In genomic region chr17:83613907-83614306, GRCm38 (mm10) we compare ENCODE assay signal across 16 mouse cellular contexts. TPM values are rescaled to one million over a fixed set of nuclear protein-coding genes. Genes with fewer than 3 reads are reported as not detected.
DNase-seq lines count a peak whose midpoint lies in the region; ATAC-seq and TF ChIP-seq lines count a peak whose summit lies in the region.
"Had no signal": no experiment of that assay in that cellular context is flagged by ENCODE, and none has a peak within 500 bp of the region (broad histone marks: within the 10 kb centered on the region; RNA-seq: fewer than 3 reads in every experiment).

No protein-coding gene starts in this region.

- no peak for TF ChIP-seq CTCF in lung, embryonic 14.5 days (IDR thresholded peaks at IDR 0.05; ENCODE audit: low read depth)

- H3K9me3 ChIP-seq in heart, embryonic 14.5 days (ENCODE audit: control insufficient read depth, low read length): no peaks in the 10 kb centered on the region
- peaks cover 4% of the 10 kb centered on the region; the same call in 1 of the 2 replicates for H3K9me3 ChIP-seq in lung, embryonic 14.5 days (ENCODE audit: low read depth, low read length)
- H3K9me3 ChIP-seq in limb, embryonic 10.5 days (replicated peaks): no peaks in the 10 kb centered on the region
- H3K9me3 ChIP-seq in neural tube, embryonic 13.5 days: no peaks in the 10 kb centered on the region

- peak overlapping the region; percentile 12 to 23; a peak in 3 of 4 replicates for H3K4me3 ChIP-seq in heart, embryonic 14.5 days (ENCODE audit: control insufficient read depth in 1 of 2, insufficient read depth in 1 of 2, low read depth in 1 of 2, low read length in 2 of 2)
- no peak overlapping the region for H3K4me3 ChIP-seq in lung, embryonic 14.5 days (ENCODE audit: low read depth, low read length)
- 0 out of 2 replicates have a peak overlapping the region, but pooled peaks have one; percentile 13 for H3K4me3 ChIP-seq in limb, embryonic 10.5 days
- H3K4me3 ChIP-seq in neural tube, embryonic 13.5 days: peak overlapping the region; percentile 20; the same call in 1 of the 2 replicates
- H3K4me3 ChIP-seq: erythroblast, embryonic 14.5 days; layer of hippocampus, adult 2 months had no signal

- no peaks in the 10 kb centered on the region for H3K36me3 ChIP-seq in heart, embryonic 14.5 days (ENCODE audit: control insufficient read depth, insufficient read depth, low read length)
- no peaks in the 10 kb centered on the region for H3K36me3 ChIP-seq in lung, embryonic 14.5 days (ENCODE audit: insufficient read depth)
- H3K36me3 ChIP-seq in limb, embryonic 10.5 days: no peaks in the 10 kb centered on the region
- no peaks in the 10 kb centered on the region for H3K36me3 ChIP-seq in neural tube, embryonic 13.5 days

- WGBS in heart, embryonic 14.5 days: 18% methylated on average over 11 of the region's 11 CpGs
- WGBS in lung, embryonic 14.5 days: 28% methylated on average over 11 of the region's 11 CpGs
- 26% methylated on average over 11 of the region's 11 CpGs for WGBS in limb, embryonic 10.5 days
- 32% methylated on average over 11 of the region's 11 CpGs for WGBS in neural tube, embryonic 13.5 days

- H3K9ac ChIP-seq in heart, embryonic 14.5 days (ENCODE audit: low read length): 0 out of 2 replicates have a peak overlapping the region, but pooled peaks have one; percentile 12
- H3K9ac ChIP-seq in lung, embryonic 14.5 days: no peak overlapping the region
- H3K9ac ChIP-seq in neural tube, embryonic 13.5 days: peak overlapping the region; percentile 44

- no peak for ATAC-seq in heart, embryonic 14.5 days (ENCODE audit: insufficient number of reproducible peaks, insufficient read depth, low FRiP score, low read depth)
- no peak for ATAC-seq in lung, embryonic 14.5 days (ENCODE audit: insufficient read depth)
- ATAC-seq in neural tube, embryonic 13.5 days (ENCODE audit: low read depth): peak; percentile 53; the same call in 1 of the 2 replicates
- ATAC-seq: CD4-positive, CD25-positive, alpha-beta regulatory T cell, adult 4 months; inflammation-experienced regulatory T-cells, adult 6 months; Patski had no signal

- H3K4me2 ChIP-seq in heart, embryonic 14.5 days (ENCODE audit: low read length): peak overlapping the region; percentile 62
- H3K4me2 ChIP-seq in lung, embryonic 14.5 days: peak overlapping the region; percentile 29; the same call in 1 of the 2 replicates
- peak overlapping the region; percentile 43 for H3K4me2 ChIP-seq in neural tube, embryonic 13.5 days

- intact Hi-C loops in left cerebral cortex, postnatal 10 days (cut with DNase I): no loop called here

- no peak for DNase-seq in heart, adult 9 months (ENCODE audit: low spot score in 2 of 2)
- DNase-seq in lung, embryonic 14.5 days: no peak
- DNase-seq in lung, postnatal 14 days: no peak
- no peak for DNase-seq in limb, embryonic 10.5 days (ENCODE audit: low spot score)
- no peak for DNase-seq in left cerebral cortex, adult 11 months (ENCODE audit: low spot score)
- DNase-seq in left cerebral cortex, postnatal 10 days (ENCODE audit: extremely low spot score in 1 of 2, low spot score in 2 of 2): no peak
- DNase-seq: adrenal gland, adult 2 months; thymus, adult 18-20 months had no signal

- H3K27me3 ChIP-seq in heart, embryonic 14.5 days (ENCODE audit: control insufficient read depth, insufficient read depth, low read length): no peaks in the 10 kb centered on the region
- no peaks in the 10 kb centered on the region for H3K27me3 ChIP-seq in lung, embryonic 14.5 days (ENCODE audit: insufficient read depth, low read length)
- H3K27me3 ChIP-seq in limb, embryonic 10.5 days (ENCODE audit: low read depth, poor library complexity, severe bottlenecking): no peaks in the 10 kb centered on the region
- no peaks in the 10 kb centered on the region for H3K27me3 ChIP-seq in neural tube, embryonic 13.5 days
- H3K27me3 ChIP-seq: Patski had no signal

- no peak overlapping the region for H3K27ac ChIP-seq in heart, embryonic 14.5 days (replicated peaks in 1 of 2; ENCODE audit: control insufficient read depth in 1 of 2, insufficient read depth in 1 of 2, low read depth in 2 of 2, low read length in 2 of 2)
- no peak overlapping the region for H3K27ac ChIP-seq in lung, embryonic 14.5 days (ENCODE audit: low read depth)
- no peak overlapping the region for H3K27ac ChIP-seq in limb, embryonic 10.5 days
- peak overlapping the region; percentile 59 for H3K27ac ChIP-seq in neural tube, embryonic 13.5 days (replicated peaks)
- H3K27ac ChIP-seq: layer of hippocampus, adult 2 months had no signal

- peaks cover 0 to 5% of the 10 kb centered on the region in 2 experiments; a peak in 1 of 4 replicates for H3K4me1 ChIP-seq in heart, embryonic 14.5 days (ENCODE audit: control insufficient read depth in 2 of 2, insufficient read depth in 2 of 2, low read length in 2 of 2)
- H3K4me1 ChIP-seq in lung, embryonic 14.5 days (ENCODE audit: insufficient read depth): no peaks in the 10 kb centered on the region
- peaks cover 8% of the 10 kb centered on the region for H3K4me1 ChIP-seq in limb, embryonic 10.5 days
- 0 out of 2 replicates have a peak, but pooled peaks cover 4% of the 10 kb centered on the region for H3K4me1 ChIP-seq in neural tube, embryonic 13.5 days (replicated peaks)

RNA-seq across cellular contexts. Expression of gene Kcng3, which starts 17.8 kb away (rescaled TPM):
- polyA plus RNA-seq in heart, embryonic 14.5 days (2014; fragmentation: Nextera tagmentation; extraction: Ambion mirVana): not detected in 2 replicates
- polyA plus RNA-seq in lung, embryonic 14.5 days (2014; fragmentation: Nextera tagmentation; extraction: Ambion mirVana): not detected in 2 replicates
- not detected in 2 replicates for polyA plus RNA-seq in limb, embryonic 10.5 days (2016; fragmentation: Nextera tagmentation; extraction: Ambion mirVana)
- not detected in 2 replicates for polyA plus RNA-seq in neural tube, embryonic 13.5 days (2015; fragmentation: Nextera tagmentation; extraction: Ambion mirVana)
- 1 to 10 TPM; 5.3 to 8.7 TPM for total RNA-seq in left cerebral cortex, postnatal 10 days (2021)
- total RNA-seq: liver, adult 2 months had no signal
- polyA plus RNA-seq: erythroblast, embryonic 14.5 days; inflammation-experienced regulatory T-cells, adult 6 months; liver, adult 2 months; Patski had no signal
